Mouse (Mus musculus) heart, postnatal 36 days (tissue): ENCODE measurements at regions not wholly inside any gene's neighbourhood (a gene's known extent, or its start where the extent isn't known, plus 50 kb on each side); places are given as distances from the start of the nearest gene placed in this dataset.

Experiments used
- DNase-seq, 2 experiments: peaks; one replicate each; pipeline ENCODE4 v3.0.0; 2021 to 2022
- intact Hi-C: fragments of 180-260 bp; cut with DNase I; formaldehyde crosslinking; loops from one replicate; pipeline ENCODE4 v1.15.1; 2025

GRCm38 (mm10) chr12:17481687-17482086 is 62.9 kb upstream of the Odc1 start:
- intact Hi-C loops: no loop called here
- no peak for DNase-seq

GRCm38 (mm10) chr12:17482196-17482595 is 62.4 kb upstream of the Odc1 start:
- intact Hi-C loops: no loop called here
- no peak for DNase-seq

GRCm38 (mm10) chr12:17484448-17484847 is 60.1 kb upstream of the Odc1 start:
- intact Hi-C loops: loop anchor here (1.0 to 2.0 kb wide), 2 partner anchors 40 to 94 kb away; no protein-coding TSS in a partner anchor

GRCm38 (mm10) chr12:17486062-17486770 is 58.4 kb upstream of the Odc1 start:
- DNase-seq: no peak
- intact Hi-C loops: no loop called here

More at GRCm38 (mm10) chr12:17484448-17484847, 60.1 kb upstream of the Odc1 start:
- DNase-seq: peak; percentile 26 to 40

- intact Hi-C loops: no loop called here
- no peak for DNase-seq
These were observed 57.3 kb upstream of the Odc1 start for GRCm38 (mm10) chr12:17487336-17487735.

- no peak for DNase-seq
- intact Hi-C loops: no loop called here
These were observed 56.4 kb upstream of the Odc1 start for GRCm38 (mm10) chr12:17488203-17488602.

- intact Hi-C loops: no loop called here
- DNase-seq: no peak
These were observed 54.6 kb upstream of the Odc1 start for GRCm38 (mm10) chr12:17489971-17490370.

- intact Hi-C loops: no loop called here
- no peak for DNase-seq
These were observed 52.0 kb upstream of the Odc1 start for GRCm38 (mm10) chr12:17492574-17492973.

- DNase-seq: no peak
These were observed 51.5 kb upstream of the Odc1 start for GRCm38 (mm10) chr12:17493053-17493452.

GRCm38 (mm10) chr12:17493810-17494209 is 50.8 kb upstream of the Odc1 start:
- intact Hi-C loops: no loop called here
- no peak for DNase-seq

More at GRCm38 (mm10) chr12:17493053-17493452, 51.5 kb upstream of the Odc1 start:
- intact Hi-C loops: no loop called here
